Mouse (Mus musculus): ENCODE data around the gene B4galt4. TPM values are rescaled to one million over a fixed set of nuclear protein-coding genes. Genes with fewer than 3 reads are reported as not detected.

Gene B4galt4
- polyA plus RNA-seq (2015; fragmentation: Nextera tagmentation; extraction: Ambion mirVana) = 28.8 and 29.9 TPM in 2 replicates

- Histone ChIP-seq H3K4me3 (replicated peaks; ENCODE audit: low read depth, low read length) (peak within 1 kb of the TSS; percentile 77), H3K9ac (ENCODE audit: low read depth, low read length) (peak within 1 kb of the TSS; percentile 77), H3K4me1 (replicated peaks; ENCODE audit: insufficient read depth, low read length) (no peaks in the 10 kb centered on the region), H3K4me2 (ENCODE audit: low read length) (peak within 1 kb of the TSS; percentile 93), H3K9me3 (replicated peaks; ENCODE audit: low read length) (no peaks in the 10 kb centered on the region), H3K27ac (peak within 1 kb of the TSS; percentile 88), H3K27me3 (ENCODE audit: insufficient read depth, low read length) (no peaks in the 10 kb centered on the region), H3K36me3 (ENCODE audit: insufficient read depth, low read length) (no peaks in the 10 kb centered on the region)
- peak; percentile 91 for ATAC-seq (replicated peaks; ENCODE audit: low FRiP score, low read depth)
- WGBS = under 1% methylated on average over 48 of the region's 69 CpGs
- peak; percentile 85 for DNase-seq (ENCODE audit: low spot score)
- peak; percentile 25; the same call in 1 of the 2 replicates for TF ChIP-seq CTCF (IDR thresholded peaks at IDR 0.05; ENCODE audit: low read depth)
These were observed at the start of gene B4galt4 for GRCm38 (mm10) chr16:38742113-38742658. Gene B4galt4 (plus strand): TSS chr16:38742264.

DNA sequence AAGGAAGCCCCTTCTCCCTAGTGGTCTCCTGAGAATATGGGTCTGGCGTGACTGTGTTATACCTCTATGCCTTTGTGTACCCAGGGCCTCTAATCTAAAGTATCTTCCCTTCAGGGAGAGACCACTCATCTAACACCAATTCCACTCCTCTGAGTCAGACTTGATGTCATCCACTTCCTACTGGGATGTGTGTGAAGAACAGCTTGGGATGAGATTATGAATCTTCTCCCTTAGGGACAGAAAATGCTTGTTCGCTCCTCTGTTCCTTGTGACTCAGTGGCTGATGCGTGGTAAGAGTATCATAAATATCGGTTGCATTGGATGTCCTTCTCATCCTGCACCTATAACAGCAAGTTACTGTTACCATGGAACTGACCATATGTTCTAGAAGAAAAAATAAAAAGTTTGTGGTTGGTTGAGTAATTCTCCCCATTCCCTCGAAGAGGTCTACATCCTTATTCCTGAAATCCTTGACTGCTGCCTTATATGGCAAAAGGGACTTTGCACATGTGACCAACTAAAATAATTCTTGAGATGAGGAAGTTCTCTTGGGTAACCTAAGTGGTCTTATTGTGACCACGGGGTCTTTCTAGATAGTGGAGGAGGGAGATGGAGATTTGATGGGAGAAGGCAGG, 47.0 kb upstream of the B4galt4 start:
- 92% methylated on average over 6 of the region's 6 CpGs for WGBS
- Histone ChIP-seq H3K9ac (ENCODE audit: low read depth, low read length) (no peak overlapping the region), H3K4me1 (replicated peaks; ENCODE audit: insufficient read depth, low read length) (no peaks in the 10 kb centered on the region), H3K27ac (no peak overlapping the region), H3K4me2 (ENCODE audit: low read length) (no peak overlapping the region), H3K27me3 (ENCODE audit: insufficient read depth, low read length) (no peaks in the 10 kb centered on the region), H3K4me3 (replicated peaks; ENCODE audit: low read depth, low read length) (no peak overlapping the region), H3K9me3 (replicated peaks; ENCODE audit: low read length) (no peaks in the 10 kb centered on the region), H3K36me3 (ENCODE audit: insufficient read depth, low read length) (no peaks in the 10 kb centered on the region)
- TF ChIP-seq CTCF (IDR thresholded peaks at IDR 0.05; ENCODE audit: low read depth) = no peak
- ATAC-seq (replicated peaks; ENCODE audit: low FRiP score, low read depth) = no peak
- DNase-seq (ENCODE audit: low spot score) = no peak

GRCm38 (mm10) chr16:38695557-38695956, 46.5 kb upstream of the B4galt4 start:
- no peaks in the 10 kb centered on the region for H3K36me3 ChIP-seq (ENCODE audit: insufficient read depth, low read length)
- H3K9ac ChIP-seq (ENCODE audit: low read depth, low read length) = no peak overlapping the region
- DNase-seq (ENCODE audit: low spot score) (no peak), ATAC-seq (replicated peaks; ENCODE audit: low FRiP score, low read depth) (no peak)
- H3K27ac ChIP-seq = no peak overlapping the region
- no peak overlapping the region for H3K4me2 ChIP-seq (ENCODE audit: low read length)
- no peak for TF ChIP-seq CTCF (IDR thresholded peaks at IDR 0.05; ENCODE audit: low read depth)
- H3K4me1 ChIP-seq (replicated peaks; ENCODE audit: insufficient read depth, low read length) = no peaks in the 10 kb centered on the region
- H3K4me3 ChIP-seq (replicated peaks; ENCODE audit: low read depth, low read length) = no peak overlapping the region
- WGBS = 75% methylated on average over 5 of the region's 5 CpGs
- no peaks in the 10 kb centered on the region for H3K9me3 ChIP-seq (replicated peaks; ENCODE audit: low read length)
- H3K27me3 ChIP-seq (ENCODE audit: insufficient read depth, low read length) = no peaks in the 10 kb centered on the region

DNA sequence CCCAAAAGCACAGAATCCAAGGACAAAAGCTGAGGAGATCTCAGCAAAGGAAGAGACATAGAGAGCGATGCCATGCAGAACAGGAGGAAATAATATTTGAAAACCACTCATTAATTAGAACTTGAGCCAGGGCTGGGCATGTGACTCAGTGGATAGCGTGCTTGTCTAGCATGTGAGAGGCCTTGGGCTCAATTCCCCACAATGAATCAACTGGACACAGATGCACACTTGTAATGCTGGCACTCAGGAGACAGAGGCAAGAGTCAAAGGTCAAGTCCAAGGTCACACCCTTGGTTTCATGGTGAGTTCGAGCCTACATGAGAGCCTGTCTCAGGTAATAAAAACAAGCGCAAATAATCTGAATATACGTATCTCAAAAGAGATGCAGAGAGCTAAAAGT, 44.5 kb upstream of the B4galt4 start:
- no peak for TF ChIP-seq CTCF (IDR thresholded peaks at IDR 0.05; ENCODE audit: low read depth)
- no peaks in the 10 kb centered on the region for H3K9me3 ChIP-seq (replicated peaks; ENCODE audit: low read length)
- no peak overlapping the region for H3K4me2 ChIP-seq (ENCODE audit: low read length)
- no peak overlapping the region for H3K4me3 ChIP-seq (replicated peaks; ENCODE audit: low read depth, low read length)
- H3K27me3 ChIP-seq (ENCODE audit: insufficient read depth, low read length) = no peaks in the 10 kb centered on the region
- no peak overlapping the region for H3K27ac ChIP-seq
- H3K9ac ChIP-seq (ENCODE audit: low read depth, low read length) = no peak overlapping the region
- H3K36me3 ChIP-seq (ENCODE audit: insufficient read depth, low read length) = no peaks in the 10 kb centered on the region
- ATAC-seq (replicated peaks; ENCODE audit: low FRiP score, low read depth) (no peak), DNase-seq (ENCODE audit: low spot score) (no peak)
- no peaks in the 10 kb centered on the region for H3K4me1 ChIP-seq (replicated peaks; ENCODE audit: insufficient read depth, low read length)
- 83% methylated on average over 5 of the region's 5 CpGs for WGBS

GRCm38 (mm10) chr16:38700392-38701162, 41.5 kb upstream of the B4galt4 start:
- ATAC-seq (replicated peaks; ENCODE audit: low FRiP score, low read depth) = no peak
- Histone ChIP-seq H3K4me3 (replicated peaks; ENCODE audit: low read depth, low read length) (no peak overlapping the region), H3K4me1 (replicated peaks; ENCODE audit: insufficient read depth, low read length) (no peaks in the 10 kb centered on the region), H3K36me3 (ENCODE audit: insufficient read depth, low read length) (no peaks in the 10 kb centered on the region), H3K27ac (no peak overlapping the region), H3K4me2 (ENCODE audit: low read length) (no peak overlapping the region), H3K9ac (ENCODE audit: low read depth, low read length) (no peak overlapping the region), H3K27me3 (ENCODE audit: insufficient read depth, low read length) (no peaks in the 10 kb centered on the region), H3K9me3 (replicated peaks; ENCODE audit: low read length) (no peaks in the 10 kb centered on the region)
- no peak for TF ChIP-seq CTCF (IDR thresholded peaks at IDR 0.05; ENCODE audit: low read depth)
- WGBS = 67% methylated on average over 16 of the region's 16 CpGs
- no peak for DNase-seq (ENCODE audit: low spot score)

- DNase-seq (ENCODE audit: low spot score) (no peak), ATAC-seq (replicated peaks; ENCODE audit: low FRiP score, low read depth) (no peak)
- no peak overlapping the region for H3K9ac ChIP-seq (ENCODE audit: low read depth, low read length)
- TF ChIP-seq CTCF (IDR thresholded peaks at IDR 0.05; ENCODE audit: low read depth) = no peak
- no peaks in the 10 kb centered on the region for H3K36me3 ChIP-seq (ENCODE audit: insufficient read depth, low read length)
- no peaks in the 10 kb centered on the region for H3K4me1 ChIP-seq (replicated peaks; ENCODE audit: insufficient read depth, low read length)
- H3K27ac ChIP-seq = no peak overlapping the region; the same call in 1 of the 2 replicates
- no peaks in the 10 kb centered on the region for H3K27me3 ChIP-seq (ENCODE audit: insufficient read depth, low read length)
- 48% methylated on average over 9 of the region's 9 CpGs for WGBS
- H3K4me3 ChIP-seq (replicated peaks; ENCODE audit: low read depth, low read length) = no peak overlapping the region
- H3K9me3 ChIP-seq (replicated peaks; ENCODE audit: low read length) = no peaks in the 10 kb centered on the region
- H3K4me2 ChIP-seq (ENCODE audit: low read length) = no peak overlapping the region
These were observed 40.4 kb upstream of the B4galt4 start for GRCm38 (mm10) chr16:38701492-38702185.

Measured in kidney, postnatal 0 days (tissue).